Mouse (Mus musculus): Measurements from ENCODE around the gene Xrn1. TPM values are rescaled to one million over a fixed set of nuclear protein-coding genes. Genes with fewer than 3 reads are reported as not detected.

Xrn1 gene
- total and polyA plus RNA-seq, 3 experiments: 8.1 to 11.9 (median 9.3) TPM

GRCm38 (mm10) chr9:96095192-96095591 is 140.6 kb downstream of the Xrn1 start:
- Histone ChIP-seq H3K36me3 (replicated peaks in 1 of 2; ENCODE audit: control insufficient read depth in 1 of 2, insufficient read depth in 1 of 2, low read length in 1 of 2) (no peaks in the 10 kb centered on the region), H3K4me2 (ENCODE audit: insufficient read depth, low read depth, poor library complexity, severe bottlenecking) (no peak overlapping the region), H3K4me1 (ENCODE audit: control insufficient read depth in 1 of 2, insufficient read depth in 2 of 2) (peaks cover 0 to 3% of the 10 kb centered on the region in 2 experiments; a peak in 1 of 4 replicates), H3K79me2 (replicated peaks; ENCODE audit: control insufficient read depth, extremely low read depth, insufficient read depth, poor library complexity, severe bottlenecking) (no peaks in the 10 kb centered on the region), H3K27ac (ENCODE audit: insufficient read depth, low read depth) (no peak overlapping the region), H3K4me3 (replicated peaks in 1 of 3; ENCODE audit: low read depth in 2 of 3, low read length in 2 of 3, poor library complexity in 1 of 3) (no peak overlapping the region), H3K9me3 (replicated peaks; ENCODE audit: low read length) (peaks cover 24% of the 10 kb centered on the region), H3K9ac (ENCODE audit: insufficient read depth, low read depth) (no peak overlapping the region), H3K27me3 (replicated peaks) (peaks cover 2% of the 10 kb centered on the region)
- no peak for DNase-seq (ENCODE audit: extremely low read depth)
- dilution Hi-C loops (cut with MboI; ENCODE audit: extremely low pct_ligation_motif_present, extremely low pct_unique_long_range_greater_than_20kb, low sequenced_read_pairs) (no loop called here), in situ Hi-C loops (cut with MboI; ENCODE audit: low pct_ligation_motif_present, low pct_unique_long_range_greater_than_20kb, low sequenced_read_pairs) (no loop called here)
- TF ChIP-seq SMC3 (IDR thresholded peaks at IDR 0.05; ENCODE audit: low read depth, low read length) (no peak), ZNF384 (IDR thresholded peaks at IDR 0.05; ENCODE audit: low read depth, low read length) (no peak), ETS1 (conservative IDR thresholded peaks at IDR 0.05; ENCODE audit: low read depth, low read length) (no peak)

- H3K4me2 ChIP-seq (ENCODE audit: insufficient read depth, low read depth, poor library complexity, severe bottlenecking): no peak overlapping the region
- in situ Hi-C loops (cut with MboI; ENCODE audit: low pct_ligation_motif_present, low pct_unique_long_range_greater_than_20kb, low sequenced_read_pairs): no loop called here
- peaks cover 19% of the 10 kb centered on the region for H3K9me3 ChIP-seq (replicated peaks; ENCODE audit: low read length)
- TF ChIP-seq POLR2A (IDR thresholded peaks at IDR 0.05; ENCODE audit: low read depth, low read length): no peak
- no peak for TF ChIP-seq ZKSCAN1 (IDR thresholded peaks at IDR 0.05; ENCODE audit: borderline replicate concordance, low read depth, low read length)
- no peak for TF ChIP-seq MAX (IDR thresholded peaks at IDR 0.05; ENCODE audit: low read length)
- TF ChIP-seq PAX5 (IDR thresholded peaks at IDR 0.05; ENCODE audit: low read length): no peak
- TF ChIP-seq RCOR1 (conservative IDR thresholded peaks at IDR 0.05; ENCODE audit: low read depth, low read length): no peak
- TF ChIP-seq GABPA (IDR thresholded peaks at IDR 0.05; ENCODE audit: insufficient replicate concordance, low read depth, low read length): no peak
- no peak for TF ChIP-seq CTCF (conservative IDR thresholded peaks at IDR 0.05 in 1 of 2, IDR thresholded peaks at IDR 0.05 in 1 of 2; ENCODE audit: low read depth in 2 of 2, low read length in 2 of 2)
- TF ChIP-seq MAZ (IDR thresholded peaks at IDR 0.05; ENCODE audit: low read depth, low read length): no peak
- no peak for TF ChIP-seq UBTF (IDR thresholded peaks at IDR 0.05; ENCODE audit: low read depth, low read length)
- no peak for TF ChIP-seq TBP (conservative IDR thresholded peaks at IDR 0.05; ENCODE audit: low read depth, low read length)
- TF ChIP-seq MEF2A (IDR thresholded peaks at IDR 0.05; ENCODE audit: borderline replicate concordance, low read depth, low read length): no peak
- TF ChIP-seq JUND (conservative IDR thresholded peaks at IDR 0.05; ENCODE audit: low read depth, low read length): no peak
- TF ChIP-seq MXI1 (IDR thresholded peaks at IDR 0.05; ENCODE audit: low read depth, low read length): no peak
- no peak for TF ChIP-seq SIN3A (IDR thresholded peaks at IDR 0.05; ENCODE audit: low read length)
- no peak for TF ChIP-seq MYC (IDR thresholded peaks at IDR 0.05; ENCODE audit: low read depth, low read length)
- TF ChIP-seq EP300 (IDR thresholded peaks at IDR 0.05; ENCODE audit: low read length): no peak
- no peak for TF ChIP-seq SMC3 (IDR thresholded peaks at IDR 0.05; ENCODE audit: low read depth, low read length)
- TF ChIP-seq POLR2AphosphoS2 (IDR thresholded peaks at IDR 0.05; ENCODE audit: low read depth, low read length): no peak
- TF ChIP-seq ELF1 (IDR thresholded peaks at IDR 0.05; ENCODE audit: low read depth, low read length): no peak
- dilution Hi-C loops (cut with MboI; ENCODE audit: extremely low pct_ligation_motif_present, extremely low pct_unique_long_range_greater_than_20kb, low sequenced_read_pairs): no loop called here
- DNase-seq (ENCODE audit: extremely low read depth): no peak
- H3K79me2 ChIP-seq (replicated peaks; ENCODE audit: control insufficient read depth, extremely low read depth, insufficient read depth, poor library complexity, severe bottlenecking): no peaks in the 10 kb centered on the region
- H3K27me3 ChIP-seq (replicated peaks): no peaks in the 10 kb centered on the region
- no peaks in the 10 kb centered on the region for H3K4me1 ChIP-seq (ENCODE audit: control insufficient read depth in 1 of 2, insufficient read depth in 2 of 2)
- no peaks in the 10 kb centered on the region for H3K36me3 ChIP-seq (replicated peaks in 1 of 2; ENCODE audit: control insufficient read depth in 1 of 2, insufficient read depth in 1 of 2, low read length in 1 of 2)
- no peak overlapping the region for H3K4me3 ChIP-seq (replicated peaks in 1 of 3; ENCODE audit: low read depth in 2 of 3, low read length in 2 of 3, poor library complexity in 1 of 3)
- H3K9ac ChIP-seq (ENCODE audit: insufficient read depth, low read depth): no peak overlapping the region
- H3K27ac ChIP-seq (ENCODE audit: insufficient read depth, low read depth): no peak overlapping the region
These were observed 148.3 kb downstream of the Xrn1 start for GRCm38 (mm10) chr9:96102846-96103245.

Other genes with a start within 250 kb of the Xrn1 start
- gene Trpc1, start 204.4 kb upstream of the Xrn1 start, total RNA-seq (2012; rRNA removed): not detected in 2 replicates
- gene Trpc1, start 204.4 kb upstream of the Xrn1 start, total RNA-seq (2014; rRNA removed): not detected in 2 replicates
- not detected in 2 replicates for gene Trpc1, start 204.4 kb upstream of the Xrn1 start, polyA plus RNA-seq (2012; ENCODE audit: insufficient read length, low read depth)
- gene Pls1, start 109.4 kb upstream of the Xrn1 start, total RNA-seq (2012; rRNA removed): 0.08 TPM in 2 replicates
- gene Pls1, start 109.4 kb upstream of the Xrn1 start, total RNA-seq (2014; rRNA removed): 0.34 and 0.56 TPM in 2 replicates
- 0.18 and 0.40 TPM in 2 replicates for gene Pls1, start 109.4 kb upstream of the Xrn1 start, polyA plus RNA-seq (2012; ENCODE audit: insufficient read length, low read depth)
- 21.7 and 23.3 TPM in 2 replicates for gene Atr, start 97.2 kb upstream of the Xrn1 start, total RNA-seq (2012; rRNA removed)
- 37.4 and 43.8 TPM in 2 replicates for gene Atr, start 97.2 kb upstream of the Xrn1 start, total RNA-seq (2014; rRNA removed)
- 16.5 and 18.5 TPM in 2 replicates for gene Atr, start 97.2 kb upstream of the Xrn1 start, polyA plus RNA-seq (2012; ENCODE audit: insufficient read length, low read depth)
- gene Gk5, start 164.6 kb downstream of the Xrn1 start, total RNA-seq (2012; rRNA removed): 1.9 and 2.0 TPM in 2 replicates
- gene Gk5, start 164.6 kb downstream of the Xrn1 start, total RNA-seq (2014; rRNA removed): 2.2 and 2.6 TPM in 2 replicates
- gene Gk5, start 164.6 kb downstream of the Xrn1 start, polyA plus RNA-seq (2012; ENCODE audit: insufficient read length, low read depth): 1.8 and 2.4 TPM in 2 replicates
- gene Tfdp2, start 241.5 kb downstream of the Xrn1 start, total RNA-seq (2012; rRNA removed): 4.7 and 4.9 TPM in 2 replicates
- gene Tfdp2, start 241.5 kb downstream of the Xrn1 start, total RNA-seq (2014; rRNA removed): 4.7 and 5.9 TPM in 2 replicates
- gene Tfdp2, start 241.5 kb downstream of the Xrn1 start, polyA plus RNA-seq (2012; ENCODE audit: insufficient read length, low read depth): 2.6 and 3.4 TPM in 2 replicates